Mouse (Mus musculus) cerebellum, adult 2 months (tissue): ENCODE results near the gene Ahsg. TPM values are rescaled to one million over a fixed set of nuclear protein-coding genes. Genes with fewer than 3 reads are reported as not detected.

ENCODE experiments used
- DNase-seq, 2 experiments: peaks; one replicate each; pipeline ENCODE4 v3.0.0; 2021
- H3K27ac ChIP-seq: fragments of 200-500 bp; 2 replicates; pipeline ENCODE4 v1.5.1; 2012; ENCODE audit warnings: low read length, control low read depth, inconsistent platforms; ENCODE audit not compliant: insufficient read depth
- H3K27me3 ChIP-seq: fragments of 200-500 bp; 2 replicates; pipeline ENCODE4 v1.6.1; 2012; ENCODE audit warnings: inconsistent platforms, mild to moderate bottlenecking, low read length, moderate library complexity; ENCODE audit not compliant: control insufficient read depth, insufficient read depth
- H3K4me1 ChIP-seq: fragments of 200-500 bp; 2 replicates; pipeline ENCODE4 v1.6.1; 2011; ENCODE audit warnings: low read length; ENCODE audit not compliant: control insufficient read depth, insufficient read depth
- H3K4me3 ChIP-seq: fragments of 200-500 bp; replicated peaks from 2 replicates; pipeline ENCODE3; 2011; ENCODE audit warnings: mild to moderate bottlenecking, low read depth, low read length, control low read depth; ENCODE audit not compliant: insufficient read depth
- CTCF ChIP-seq: fragments of 200-500 bp; IDR thresholded peaks from 2 replicates; pipeline ENCODE4 v1.5.1; 2011; ENCODE audit warnings: low read depth, mild to moderate bottlenecking, control low read depth, low read length, moderate library complexity, borderline replicate concordance; ENCODE audit not compliant: insufficient read depth
- POLR2A ChIP-seq: fragments of 200-500 bp; IDR thresholded peaks from 2 replicates; pipeline ENCODE4 v1.6.1; 2011; ENCODE audit warnings: low read length, control low read depth, borderline replicate concordance; ENCODE audit not compliant: insufficient read depth
- WGBS: fragments of 180-500 bp; shearing (Covaris S2); methylation state at CpG from one replicate; pipeline ENCODE4 v1.1.7; 2018; 5-methylcytosine and 5-hydroxymethylcytosine counted together
- polyA plus RNA-seq: library from polyadenylated mRNA; depleted of rRNA; stranded (reverse); fragments of >200 nt; gene quantifications from 2 replicates; pipeline ENCODE4 v1.2.3, GENCODE M21; 2012

The Ahsg gene
- polyA plus RNA-seq, 1 experiment = not detected

DNA sequence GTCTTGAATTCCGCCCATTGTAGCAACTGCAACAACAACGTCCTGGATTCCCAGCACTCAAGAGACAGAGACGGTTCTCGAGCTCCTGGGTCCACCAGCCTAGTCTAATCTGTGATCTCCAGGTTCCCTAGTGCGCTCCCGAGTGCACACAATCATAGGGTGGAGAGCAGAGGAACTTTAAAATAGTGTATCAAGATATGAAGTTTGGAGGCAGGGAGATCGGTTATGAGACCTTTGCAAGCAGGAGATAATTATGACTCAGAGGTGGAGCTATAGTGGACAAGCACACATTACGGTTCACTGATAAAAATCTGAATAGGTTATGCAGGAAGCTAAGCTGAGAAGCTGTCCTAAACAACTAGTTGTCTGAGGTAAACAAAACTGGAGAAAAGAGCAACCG lies 34.3 kb upstream of the Ahsg start:
- peaks cover 3% of the 10 kb centered on the region; the same call in 1 of the 2 replicates for H3K4me1 ChIP-seq
- H3K27ac ChIP-seq = no peak overlapping the region
- 7% methylated on average over 9 of the region's 9 CpGs for WGBS
- H3K4me3 ChIP-seq = peak overlapping the region; percentile 63
- TF ChIP-seq POLR2A = no peak
- TF ChIP-seq CTCF = no peak
- H3K27me3 ChIP-seq = no peaks in the 10 kb centered on the region
- no peak for DNase-seq

DNA sequence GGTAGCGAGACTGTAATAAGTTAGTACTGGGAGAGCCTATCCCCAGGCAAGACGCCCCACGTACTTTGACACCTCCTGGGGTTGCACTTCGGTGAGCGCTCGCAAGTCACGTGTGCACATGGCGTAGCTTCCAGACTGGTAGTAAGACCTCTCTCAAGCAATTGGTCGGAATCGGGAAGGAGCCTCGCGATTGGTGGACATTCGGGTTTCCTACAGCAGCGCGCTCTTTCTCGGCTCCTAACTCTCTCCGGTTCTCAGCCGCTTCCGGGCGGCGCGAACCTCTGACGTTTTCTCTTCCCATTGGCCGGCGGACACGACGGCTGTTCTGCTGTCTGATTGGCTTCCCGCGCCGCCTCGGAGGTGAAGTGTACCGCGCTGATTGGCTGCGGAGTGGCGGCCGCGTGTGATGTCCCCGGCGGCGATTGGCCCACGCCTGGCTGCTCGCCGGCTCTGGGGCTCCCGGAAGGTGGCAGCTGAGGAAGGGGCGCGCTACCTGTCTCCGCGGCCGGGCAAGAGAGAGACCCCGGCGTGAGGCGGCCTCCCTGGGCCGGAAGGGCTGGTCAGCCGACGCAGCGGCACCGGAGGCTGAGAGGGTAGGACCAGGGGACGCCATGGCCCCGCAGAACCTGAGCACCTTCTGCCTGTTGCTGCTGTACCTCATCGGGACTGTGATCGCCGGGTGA lies 33.5 kb upstream of the Ahsg start, which contains the start of the genes Tbccd1 and Dnajb11:
TSS of gene Tbccd1 (minus strand) at position 239 of the 683 bp plus-strand sequence.
TSS of gene Dnajb11 (plus strand) at position 415 of the 683 bp plus-strand sequence.
- DNase-seq = peak; percentile 99 to 100
- H3K4me1 ChIP-seq = peaks cover 3% of the 10 kb centered on the region; the same call in 1 of the 2 replicates
- WGBS = under 1% methylated on average over 62 of the region's 62 CpGs
- peak; percentile 58; the same call in 1 of the 2 replicates for TF ChIP-seq POLR2A
- TF ChIP-seq CTCF = no peak
- H3K4me3 ChIP-seq = peak within 1 kb of the TSS; percentile 72
- no peaks in the 10 kb centered on the region for H3K27me3 ChIP-seq
- peak within 1 kb of the TSS; percentile 17; the same call in 1 of the 2 replicates for H3K27ac ChIP-seq

GRCm38 (mm10) chr16:22872397-22872796 lies 18.7 kb upstream of the Ahsg start:
- whole genome bisulfite sequencing = 80% methylated on average over 8 of the region's 8 CpGs

DNA sequence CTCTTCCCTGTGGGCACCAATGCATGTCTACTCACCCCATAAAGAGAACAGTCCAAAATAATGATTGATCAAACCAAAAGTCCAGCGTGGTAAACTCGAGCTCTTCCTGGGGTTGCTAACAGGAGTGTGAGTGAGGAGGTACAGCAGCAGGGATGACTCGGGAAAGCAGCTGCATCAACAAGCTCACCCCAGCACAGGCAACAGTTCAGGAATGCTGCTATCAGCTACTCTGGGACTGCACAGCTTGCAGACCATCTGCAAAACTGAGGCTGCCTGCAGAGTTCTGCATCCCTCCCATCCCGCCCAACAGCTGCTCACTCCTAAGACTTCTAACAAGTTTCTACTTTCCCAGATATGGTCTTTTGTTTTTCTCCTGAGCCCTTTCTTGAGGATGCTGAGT lies 17.7 kb upstream of the Ahsg start:
- Histone ChIP-seq H3K4me3 (no peak overlapping the region), H3K27me3 (no peaks in the 10 kb centered on the region), H3K27ac (no peak overlapping the region), H3K4me1 (no peaks in the 10 kb centered on the region)
- no peak for TF ChIP-seq POLR2A
- no peak for TF ChIP-seq CTCF
- WGBS = 52% methylated on average over 4 of the region's 4 CpGs
- no peak for DNase-seq

More at GRCm38 (mm10) chr16:22872397-22872796, 18.7 kb upstream of the Ahsg start:
- TF ChIP-seq CTCF = no peak
- TF ChIP-seq POLR2A = no peak
- H3K27me3 ChIP-seq = no peaks in the 10 kb centered on the region
- H3K4me1 ChIP-seq = no peaks in the 10 kb centered on the region
- no peak for DNase-seq
- no peak overlapping the region for H3K4me3 ChIP-seq
- no peak overlapping the region for H3K27ac ChIP-seq

GRCm38 (mm10) chr16:22876218-22877043 lies 14.6 kb upstream of the Ahsg start:
- no peak for DNase-seq
- H3K4me3 ChIP-seq = no peak overlapping the region
- TF ChIP-seq POLR2A (no peak), CTCF (peak; percentile 23; the same call in 1 of the 2 replicates)

DNA sequence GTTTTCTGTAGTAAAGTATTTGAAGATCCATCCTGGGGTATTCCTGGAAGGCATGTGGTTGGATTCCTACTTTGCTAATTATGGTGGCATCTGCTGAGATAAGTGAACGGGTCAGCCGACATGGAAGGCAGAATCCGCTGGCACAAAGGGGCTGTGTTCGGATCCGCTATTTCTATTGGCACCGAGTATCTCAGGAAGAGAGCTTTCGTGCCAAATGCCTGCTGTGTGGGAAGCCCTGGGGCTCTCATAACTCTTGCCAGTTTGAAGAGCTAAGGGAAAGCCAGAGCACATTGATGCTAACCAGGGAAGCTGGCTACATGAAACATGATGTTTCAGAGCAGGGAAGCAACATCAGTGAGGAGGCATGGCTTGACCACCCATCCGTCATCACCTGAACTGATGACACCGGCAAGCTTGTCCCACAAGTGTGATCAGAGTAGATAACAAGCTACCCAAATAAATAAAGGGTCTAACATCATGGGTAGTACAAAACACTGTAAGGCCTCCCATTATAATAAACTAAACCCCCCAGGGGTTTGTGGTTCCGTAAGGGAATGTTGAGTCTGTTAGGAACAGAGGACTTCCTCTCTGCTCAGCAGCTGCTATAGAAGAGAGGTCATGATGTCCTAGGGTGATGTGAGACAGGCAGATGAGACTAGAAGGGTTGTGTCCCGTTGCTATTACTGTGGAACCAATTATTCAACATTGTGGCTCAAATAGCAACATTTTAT lies 13.3 kb upstream of the Ahsg start:
- 10% methylated on average over 11 of the region's 11 CpGs for WGBS
- peak; percentile 25 to 62 for DNase-seq

More at GRCm38 (mm10) chr16:22876218-22877043, 14.6 kb upstream of the Ahsg start:
- H3K4me1 ChIP-seq = no peaks in the 10 kb centered on the region
- 46% methylated on average over 9 of the region's 9 CpGs for WGBS
- H3K27ac ChIP-seq = no peak overlapping the region
- no peaks in the 10 kb centered on the region for H3K27me3 ChIP-seq

DNA sequence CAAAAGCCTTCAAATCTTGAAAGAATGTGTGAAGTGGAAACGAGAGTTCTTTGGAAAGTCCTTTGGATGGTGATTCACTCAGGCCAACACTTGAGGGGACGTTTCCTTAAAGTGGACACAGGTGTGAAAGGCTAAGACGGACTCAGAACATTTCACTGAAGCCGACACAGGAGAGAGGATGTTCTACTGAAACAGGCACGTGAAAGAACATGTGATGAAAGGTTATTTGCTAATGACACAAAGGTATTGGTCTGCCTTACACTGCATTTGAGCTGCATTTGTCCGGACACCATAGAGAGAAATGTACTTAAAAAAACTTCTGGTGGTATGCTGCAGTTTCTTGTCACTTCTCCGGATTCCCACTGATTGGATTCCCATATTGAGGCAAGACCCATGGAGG lies 12.4 kb upstream of the Ahsg start:
- H3K27ac ChIP-seq = no peak overlapping the region
- H3K4me3 ChIP-seq = no peak overlapping the region
- no peak for TF ChIP-seq CTCF
- H3K27me3 ChIP-seq = no peaks in the 10 kb centered on the region
- H3K4me1 ChIP-seq = no peaks in the 10 kb centered on the region
- no peak for DNase-seq
- WGBS = 89% methylated on average over 7 of the region's 7 CpGs

More for the DNA sequence above, 13.3 kb upstream of the Ahsg start:
- Histone ChIP-seq H3K27ac (no peak overlapping the region), H3K4me1 (no peaks in the 10 kb centered on the region), H3K4me3 (no peak overlapping the region), H3K27me3 (no peaks in the 10 kb centered on the region)
- no peak for TF ChIP-seq POLR2A
- no peak for TF ChIP-seq CTCF
